ENCODE assay signal across 18 mouse cellular contexts in the genomic region with DNA sequence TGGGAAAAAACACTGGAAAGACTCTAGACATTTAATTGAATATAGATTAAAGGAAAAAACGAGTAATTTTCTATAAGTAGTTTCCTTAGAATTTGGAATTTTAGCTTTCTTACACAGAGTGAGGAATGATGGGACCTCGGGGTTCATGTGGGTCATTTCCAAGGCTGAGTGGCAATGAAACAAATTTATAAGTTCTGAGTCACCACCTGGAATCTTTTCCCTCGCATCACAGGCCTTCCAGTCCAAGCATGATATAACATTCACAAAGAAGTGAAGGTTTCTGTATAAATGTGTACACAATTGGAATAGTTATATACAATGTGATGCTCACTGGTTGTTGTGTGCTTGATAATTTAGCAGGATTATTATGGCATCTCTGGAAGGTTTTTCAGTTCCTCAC.
"Had no signal": no experiment of that assay in that cellular context is flagged by ENCODE, and none has a peak within 500 bp of the region (broad histone marks: within the 10 kb centered on the region; RNA-seq: fewer than 3 reads in every experiment).

No protein-coding gene starts in this region.

- ATAC-seq: hindbrain, embryonic 16.5 days; inflammation-experienced regulatory T-cells, adult 6 months; intestine, embryonic 15.5 days; intestine, postnatal 0 days; liver, embryonic 12.5 days had no signal

- DNase-seq: gastrocnemius, adult 2 months; gastrocnemius, postnatal 10 days; gastrocnemius, postnatal 25 days; heart, adult 18-20 months; heart, postnatal 10 days; heart, postnatal 4 days; kidney, adult 18-20 months; kidney, adult 8-10 months; kidney, postnatal 10 days; kidney, postnatal 25 days; layer of hippocampus, adult 9-11 months; layer of hippocampus, postnatal 36 days; left cerebral cortex, postnatal 4 days had no signal
